Mouse (Mus musculus) heart, adult 8-10 months (tissue): ENCODE data around the gene Rac3. TPM values are rescaled to one million over a fixed set of nuclear protein-coding genes. Genes with fewer than 3 reads are reported as not detected.
A peak's percentile ranks its signal among the peaks of the same experiment; 100 is the strongest.

Experiments used
- DNase-seq: peaks from one replicate; pipeline ENCODE4 v3.0.0; 2022; ENCODE audit warnings: low spot score
- total RNA-seq, 4 experiments: library from RNA; stranded (reverse); gene quantifications; 2 replicates each; pipeline ENCODE4 v1.2.4; 2022

Gene Rac3
- total RNA-seq, 4 experiments from 2014 or later = 0.69 to 2.0 (median 1.4) TPM

GRCm38 (mm10) chr11:120704486-120705325, 16.6 kb upstream of the Rac3 start:
- no peak for DNase-seq

GRCm38 (mm10) chr11:120706120-120706519, 15.2 kb upstream of the Rac3 start:
- no peak for DNase-seq

- DNase-seq = no peak
Observed at GRCm38 (mm10) chr11:120707225-120707624, 14.0 kb upstream of the Rac3 start.

GRCm38 (mm10) chr11:120707969-120708368, 13.3 kb upstream of the Rac3 start:
- DNase-seq = no peak

GRCm38 (mm10) chr11:120709551-120709950, 11.7 kb upstream of the Rac3 start:
- DNase-seq = no peak

- DNase-seq = no peak
Observed at GRCm38 (mm10) chr11:120710672-120711071, 10.6 kb upstream of the Rac3 start.

GRCm38 (mm10) chr11:120711980-120712604, 9.2 kb upstream of the Rac3 start:
- DNase-seq = no peak

GRCm38 (mm10) chr11:120712771-120713568, 8.3 kb upstream of the Rac3 start:
- DNase-seq = peak; percentile 35

GRCm38 (mm10) chr11:120713580-120714518, 7.4 kb upstream of the Rac3 start, which contains the start of the genes Cenpx and Lrrc45:
Gene Cenpx, minus strand, starts transcription at chr11:120713738.
Gene Lrrc45, plus strand, starts transcription at chr11:120713925.
- peak; percentile 98 for DNase-seq

GRCm38 (mm10) chr11:120714546-120714945, 6.7 kb upstream of the Rac3 start:
- DNase-seq = no peak

GRCm38 (mm10) chr11:120715131-120715530, 6.1 kb upstream of the Rac3 start:
- DNase-seq = no peak

- DNase-seq = no peak
Observed at GRCm38 (mm10) chr11:120719242-120719641, 2.0 kb upstream of the Rac3 start.

- no peak for DNase-seq
Observed at GRCm38 (mm10) chr11:120719841-120720376, 1.4 kb upstream of the Rac3 start.

- DNase-seq = peak; percentile 87
Observed at GRCm38 (mm10) chr11:120720450-120720849, 820 bp upstream of the Rac3 start.

GRCm38 (mm10) chr11:120722067-120722630, 879 bp downstream of the Rac3 start:
- no peak for DNase-seq

- DNase-seq = no peak
Observed at GRCm38 (mm10) chr11:120722761-120723382, 1.6 kb downstream of the Rac3 start.

- DNase-seq = no peak
Observed at GRCm38 (mm10) chr11:120723509-120723908, 2.2 kb downstream of the Rac3 start.

- DNase-seq = no peak
Observed at GRCm38 (mm10) chr11:120726243-120727168, 5.2 kb downstream of the Rac3 start.

GRCm38 (mm10) chr11:120727169-120727527, 5.9 kb downstream of the Rac3 start, which contains the start of gene Dcxr:
Gene Dcxr, minus strand, starts transcription at chr11:120727281.
- peak; percentile 93 for DNase-seq
